Mouse (Mus musculus) CD8-positive naive resting alpha-beta T cell, adult 2 months (primary cell): ENCODE data around the gene Ubtd2.

Source experiments
- DNase-seq, 2 experiments: peaks; one replicate each; pipeline ENCODE4 v3.0.0; 2022; ENCODE audit warnings: low read depth in 2 of 2, low spot score in 2 of 2

Ubtd2 gene

DNA sequence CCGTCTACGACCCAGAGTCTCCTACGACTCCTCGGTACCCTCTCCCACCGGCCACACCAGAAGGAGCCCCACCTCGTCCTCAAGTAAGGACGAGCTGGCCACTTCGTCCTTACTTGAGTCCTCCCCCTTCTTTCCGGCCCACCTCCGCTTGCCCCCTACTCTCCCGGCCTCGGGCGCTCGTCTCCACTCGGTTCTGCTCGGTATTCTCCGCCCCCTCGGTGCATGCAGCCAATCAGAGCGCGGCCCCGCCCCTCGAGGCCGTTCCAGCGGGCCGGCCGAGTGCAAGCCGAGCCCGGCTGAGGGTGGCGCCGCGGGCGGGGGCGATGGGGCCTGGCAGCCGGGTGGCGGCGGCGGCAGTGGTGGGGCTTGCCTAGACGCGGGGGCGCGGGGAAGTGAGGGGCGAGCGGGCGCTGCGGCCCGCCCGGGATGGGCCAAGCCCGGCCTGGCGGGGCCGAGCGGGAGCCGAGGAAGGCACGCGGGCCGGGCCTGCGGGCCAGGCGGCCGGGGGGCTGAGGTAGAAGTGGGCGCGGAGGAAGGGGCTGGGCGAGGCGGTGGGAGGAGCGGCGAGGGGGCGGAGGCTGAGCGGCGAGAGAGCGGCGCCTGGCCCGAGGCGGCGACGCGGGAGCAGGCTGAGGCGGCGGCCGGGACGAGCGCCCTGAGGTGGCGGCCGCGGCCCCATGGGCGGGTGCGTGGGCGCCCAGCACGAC lies at the start of gene Ubtd2:
Gene Ubtd2 (plus strand): TSS at position 571 of the 707 bp plus-strand sequence.
- peak; percentile 79 to 91 for DNase-seq

DNA sequence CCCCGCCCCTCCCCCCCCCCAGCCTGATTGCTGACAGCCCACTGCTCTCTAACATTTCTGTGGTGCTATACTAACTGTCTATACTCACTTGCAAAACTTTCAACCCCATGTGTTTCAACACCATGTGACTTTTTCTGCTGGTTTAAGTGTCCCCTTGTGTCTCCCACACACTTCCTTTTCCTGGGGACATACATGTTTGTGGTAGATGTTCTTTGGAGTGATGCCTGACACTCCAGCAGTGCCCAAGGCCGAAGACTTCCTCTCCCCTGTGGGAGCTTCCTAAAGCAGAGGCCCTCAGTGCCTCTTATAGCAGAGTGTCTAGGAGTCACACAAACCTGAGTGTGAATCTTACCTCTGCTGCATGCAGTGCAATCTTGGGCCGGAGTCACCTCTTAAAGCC lies 47.3 kb upstream of the Ubtd2 start:
- no peak for DNase-seq

DNA sequence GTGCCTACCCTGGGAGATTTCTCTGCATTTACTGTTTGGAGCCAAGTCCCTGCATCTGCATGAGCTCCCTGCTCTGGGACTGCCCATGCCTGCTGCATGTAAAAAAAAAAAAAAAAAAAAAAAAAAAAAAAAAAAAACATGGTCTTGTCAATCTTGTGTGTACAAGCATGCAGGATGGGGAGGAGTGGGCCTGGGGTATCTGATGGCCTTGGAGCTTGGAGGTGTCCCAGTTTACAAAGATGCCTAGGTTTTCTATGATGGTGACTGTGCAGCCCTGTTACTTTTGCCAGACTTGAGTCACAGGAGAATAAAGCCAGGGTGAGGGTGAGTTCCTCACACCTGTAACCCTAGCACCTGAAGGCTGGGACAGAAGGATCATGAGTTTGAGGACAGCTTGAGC lies 46.1 kb upstream of the Ubtd2 start:
- no peak for DNase-seq

DNA sequence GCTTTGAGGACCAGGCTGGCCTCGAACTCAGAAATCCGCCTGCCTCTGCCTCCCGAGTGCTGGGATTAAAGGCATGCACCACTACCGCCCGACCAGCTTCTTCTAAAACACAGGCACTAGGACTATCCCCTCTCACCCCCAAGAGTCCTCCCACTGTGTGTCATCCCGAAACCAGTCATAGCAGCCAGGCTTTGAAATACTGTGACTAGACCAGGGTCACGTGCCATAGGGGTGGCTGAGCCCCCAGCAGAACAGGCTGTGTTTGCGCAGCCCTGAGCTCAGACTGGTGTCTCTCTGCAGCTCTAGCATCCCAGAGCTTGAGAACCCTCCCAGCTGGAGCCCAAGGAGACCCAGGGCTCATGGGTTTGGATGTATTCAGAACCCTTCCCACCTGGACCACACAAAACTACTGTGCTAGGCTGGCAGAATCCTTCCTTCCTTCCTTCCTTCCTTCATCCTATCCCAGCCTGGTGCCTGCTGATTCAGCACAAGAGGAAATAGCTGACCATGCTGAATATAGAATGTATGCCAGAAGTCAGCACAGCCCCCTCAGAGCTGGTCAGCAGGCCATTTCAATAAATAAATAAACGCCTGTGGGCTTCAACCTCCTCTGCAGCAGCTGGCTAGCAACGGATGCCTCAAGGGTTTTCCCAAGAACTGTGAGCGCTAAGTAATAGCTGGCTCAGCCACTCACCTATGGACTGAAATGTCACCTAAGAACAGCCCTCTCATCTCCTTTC lies 45.2 kb upstream of the Ubtd2 start:
- no peak for DNase-seq

DNA sequence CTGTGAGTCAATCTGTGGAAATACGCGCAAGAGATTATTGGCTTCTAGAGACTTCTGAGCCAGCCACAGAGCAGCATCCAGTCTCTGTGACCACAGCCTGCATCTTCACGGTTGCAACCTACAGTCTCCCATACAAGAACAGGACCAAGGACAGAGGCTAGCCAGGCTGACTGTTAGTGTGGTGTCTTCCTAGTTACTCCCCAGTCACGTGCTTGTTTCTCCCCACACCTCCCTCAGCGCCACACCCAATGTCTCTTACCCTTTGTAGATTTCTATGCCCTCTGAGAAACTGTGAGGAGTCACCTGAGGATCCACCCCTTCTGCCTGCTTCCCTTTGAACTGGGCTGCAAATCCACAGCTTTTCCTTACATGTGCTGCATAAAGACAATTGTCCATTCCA lies 35.2 kb upstream of the Ubtd2 start:
- DNase-seq: no peak

DNA sequence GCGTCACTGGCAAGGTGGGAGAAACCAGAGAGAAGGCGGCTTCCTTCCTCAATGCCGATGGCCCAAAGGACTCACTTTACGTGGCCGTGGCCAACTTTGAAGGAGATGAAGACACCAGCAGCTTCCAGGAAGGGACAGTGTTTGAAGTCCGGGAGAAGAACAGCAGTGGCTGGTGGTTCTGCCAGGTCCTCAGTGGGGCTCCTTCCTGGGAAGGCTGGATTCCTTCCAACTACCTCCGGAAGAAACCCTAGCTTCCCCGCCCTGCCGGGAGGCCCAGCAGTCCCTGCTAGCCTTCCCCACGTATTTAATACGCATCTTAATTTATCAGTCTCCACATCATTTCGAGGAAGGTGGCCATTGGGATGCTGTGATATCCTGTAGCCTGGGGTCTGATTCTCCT lies 31.9 kb upstream of the Ubtd2 start:
- DNase-seq: no peak

DNA sequence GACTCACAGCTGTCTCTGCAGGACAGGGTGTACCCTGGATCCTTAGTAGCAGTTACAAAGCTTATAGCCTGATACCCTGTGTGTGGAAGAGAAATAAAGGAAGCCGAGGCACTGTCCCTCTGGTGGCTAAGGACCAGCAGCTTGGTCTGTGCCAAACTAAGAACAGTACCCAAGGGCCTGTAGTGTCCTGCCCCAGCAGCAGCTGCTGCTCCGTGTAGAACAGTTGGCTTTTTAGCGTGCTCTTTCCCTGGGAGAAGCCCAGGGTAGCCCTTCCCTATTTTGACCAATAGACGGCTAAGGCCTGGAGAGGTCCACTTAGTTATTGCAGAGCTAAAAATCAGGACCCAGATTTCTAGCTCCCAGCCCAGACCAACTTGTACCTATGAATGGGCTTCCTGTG lies 30.6 kb upstream of the Ubtd2 start:
- DNase-seq: no peak

DNA sequence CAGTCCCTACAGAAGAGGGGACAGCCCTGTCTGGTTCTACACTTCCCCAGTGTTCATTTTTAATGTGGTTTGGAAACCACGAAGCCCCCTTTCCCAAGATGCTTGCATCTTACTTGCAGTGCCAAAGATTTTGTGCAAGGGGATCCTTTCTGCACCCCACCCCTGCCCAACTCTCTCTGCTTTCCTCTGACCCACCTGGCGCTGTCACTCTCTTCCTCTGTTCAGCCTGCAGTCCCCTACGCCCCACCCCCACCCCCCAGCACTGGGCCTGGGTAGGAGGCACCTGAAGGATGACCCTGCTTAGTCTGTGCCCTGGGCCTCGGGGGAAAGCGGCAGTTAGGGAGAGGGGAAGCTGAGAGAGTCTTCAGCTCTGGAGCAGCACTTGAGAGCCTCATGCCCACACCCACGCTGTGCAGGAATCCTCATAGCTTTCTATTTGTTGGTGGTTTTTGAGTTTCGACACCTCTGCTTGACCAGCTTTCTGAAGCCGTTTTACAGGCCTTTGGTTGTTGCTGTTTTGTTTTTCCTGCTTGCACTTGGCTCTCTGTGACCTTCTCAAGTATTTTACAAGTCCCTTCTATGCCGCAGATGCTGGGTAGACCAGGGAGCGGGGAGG lies 30.0 kb upstream of the Ubtd2 start:
- no peak for DNase-seq

DNA sequence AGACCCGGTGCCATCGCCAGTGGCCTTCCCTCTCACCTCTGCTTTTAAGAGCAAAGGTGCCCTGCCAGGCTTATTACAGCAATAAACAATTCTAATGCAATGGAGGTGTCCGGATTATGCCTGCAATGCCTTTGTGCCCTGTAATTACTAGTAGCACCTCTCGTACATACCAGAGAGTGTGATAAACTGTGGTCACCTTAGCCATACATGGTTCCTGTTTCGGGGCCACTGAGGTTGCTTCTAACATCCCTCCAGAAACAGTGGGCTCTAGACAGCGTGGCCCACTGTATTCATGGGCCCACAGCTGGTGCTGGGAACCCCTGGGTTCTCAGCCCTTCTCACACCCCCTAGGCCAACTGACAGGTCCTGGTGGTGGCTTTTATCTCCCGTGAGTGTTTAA lies 27.6 kb upstream of the Ubtd2 start:
- DNase-seq: no peak

DNA sequence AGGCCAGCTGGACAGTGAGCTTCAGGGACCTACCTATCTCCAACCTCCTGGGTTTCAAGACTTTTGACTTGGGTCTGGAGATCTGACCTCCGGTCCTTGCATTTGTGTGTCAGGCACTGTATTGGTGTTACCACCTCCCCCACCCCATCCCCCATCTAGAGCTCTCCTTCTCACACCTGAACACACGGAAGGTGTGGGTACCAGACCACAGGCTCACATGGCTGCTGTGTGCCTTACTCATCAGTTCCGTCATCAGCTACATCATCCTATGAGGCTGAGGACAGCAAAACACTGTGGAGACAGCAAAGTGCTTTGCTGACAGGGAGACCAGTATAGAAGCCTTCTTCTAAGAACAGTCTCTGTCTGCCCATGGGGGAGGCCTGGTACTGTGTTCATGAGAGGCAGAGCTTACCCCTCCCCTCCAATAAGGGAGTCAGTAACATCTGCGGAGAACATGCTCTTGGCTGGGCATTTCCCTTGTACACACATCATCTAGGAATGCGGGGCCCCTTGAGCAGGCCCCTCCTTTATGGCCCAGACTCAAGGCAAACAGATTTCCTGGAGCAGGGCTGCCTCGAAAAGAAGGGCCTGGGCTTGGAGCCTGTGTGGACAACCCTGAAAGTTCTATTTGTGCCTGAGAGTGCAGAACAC lies 19.6 kb upstream of the Ubtd2 start:
- no peak for DNase-seq

DNA sequence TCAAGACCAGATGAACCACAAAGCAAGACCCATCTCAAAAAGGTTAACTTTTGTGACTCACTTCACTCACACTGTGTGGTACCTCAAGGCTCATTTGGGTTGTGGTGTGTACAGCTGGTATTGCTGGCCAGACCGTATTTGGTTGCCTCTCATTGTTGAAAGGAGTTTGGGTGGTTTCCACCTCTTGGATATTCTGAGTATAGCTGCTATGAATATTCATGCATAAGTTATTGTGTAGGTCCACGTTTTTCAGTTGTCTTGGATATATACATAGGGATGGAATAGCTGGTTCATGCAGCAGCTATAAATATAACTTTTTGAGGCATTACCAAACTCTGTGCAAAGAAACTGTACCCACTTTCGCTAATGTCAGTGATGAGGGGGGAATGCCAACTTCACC lies 12.6 kb upstream of the Ubtd2 start:
- no peak for DNase-seq

DNA sequence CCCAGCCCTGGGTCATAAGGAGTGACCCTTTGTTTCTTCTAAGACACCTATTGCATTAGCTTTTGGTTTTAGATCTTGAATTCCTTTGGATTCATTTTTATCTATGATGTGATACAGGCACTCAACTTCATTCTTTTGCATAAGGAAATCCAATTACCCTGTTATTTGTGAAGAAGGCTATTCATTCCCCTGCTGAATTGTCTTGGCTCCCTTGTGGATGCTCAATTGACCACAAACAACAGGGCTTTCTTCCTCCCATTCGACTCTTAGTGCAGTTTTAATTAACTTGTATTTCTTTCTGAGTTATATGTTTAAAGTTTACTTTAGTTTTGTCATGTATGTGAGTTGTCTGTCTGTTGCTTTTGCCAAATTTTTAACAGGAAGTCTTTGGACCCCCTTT lies 10.9 kb upstream of the Ubtd2 start:
- DNase-seq: no peak

DNA sequence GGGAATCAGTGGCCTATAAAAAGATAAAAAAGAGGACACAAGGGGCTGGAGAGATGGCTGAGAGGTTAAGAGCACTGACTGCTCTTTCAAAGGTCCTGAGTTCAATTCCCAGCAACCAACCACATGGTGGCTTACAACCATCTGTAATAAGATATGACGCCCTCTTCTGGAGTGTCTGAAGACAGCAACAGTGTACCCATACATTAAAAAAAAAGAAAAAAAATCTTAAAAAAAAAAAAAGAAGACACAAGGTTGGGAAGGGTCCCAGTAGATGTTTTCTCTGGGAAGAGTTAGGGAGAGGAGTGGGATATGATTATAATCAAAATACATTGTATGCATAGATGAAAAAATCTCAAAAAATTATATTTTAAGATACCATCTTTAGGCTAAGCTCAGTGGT lies 10.0 kb upstream of the Ubtd2 start:
- DNase-seq: no peak

DNA sequence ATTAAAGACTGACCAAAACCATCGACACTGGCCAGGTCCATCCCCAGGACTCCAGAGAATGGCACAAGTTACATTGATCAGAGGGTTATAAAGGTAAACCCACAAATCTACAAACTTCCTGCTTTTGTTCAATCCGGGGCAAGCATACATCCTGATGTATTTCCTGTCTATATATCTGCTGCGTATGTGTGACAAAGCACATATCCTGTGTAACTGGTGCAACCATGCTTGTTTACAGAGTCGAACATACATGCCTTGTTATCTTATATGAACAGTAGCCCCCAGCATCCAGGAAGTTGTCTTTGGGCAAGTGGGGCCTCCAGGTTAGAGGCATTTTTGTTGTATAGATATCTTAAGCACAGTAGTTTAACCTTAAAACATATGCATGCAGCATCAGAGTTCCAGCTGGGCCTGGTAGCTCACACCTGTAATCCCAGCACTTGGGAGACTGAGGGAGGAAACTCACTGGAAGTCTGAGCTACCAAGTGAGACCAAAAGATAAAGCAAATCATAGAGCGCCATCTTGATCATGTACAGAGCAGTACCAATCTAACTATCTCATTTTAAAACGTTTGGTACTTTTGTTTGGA lies 9.4 kb upstream of the Ubtd2 start:
- DNase-seq: peak in 1 of 2 experiments; percentile 12

DNA sequence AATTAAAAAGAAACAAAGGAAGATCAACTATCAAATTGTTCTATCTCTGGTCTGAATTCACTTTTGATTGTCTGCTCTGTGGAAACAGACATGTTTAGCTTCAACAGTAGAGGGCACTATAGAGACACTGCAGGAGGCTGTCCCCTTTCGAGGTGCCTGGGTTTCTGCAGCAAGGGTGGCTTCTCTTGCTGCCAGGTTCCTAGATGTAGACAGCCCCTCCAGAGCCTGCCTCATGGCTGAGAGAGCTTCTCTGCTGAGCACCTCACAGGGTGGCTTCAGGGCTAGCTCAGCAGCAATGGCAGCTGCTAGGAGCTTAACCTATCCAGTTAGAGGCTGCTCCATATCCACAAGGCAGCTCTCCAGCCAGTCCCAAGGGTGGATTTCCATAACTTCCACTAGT lies 5.0 kb upstream of the Ubtd2 start:
- DNase-seq: peak; percentile 42 to 64

DNA sequence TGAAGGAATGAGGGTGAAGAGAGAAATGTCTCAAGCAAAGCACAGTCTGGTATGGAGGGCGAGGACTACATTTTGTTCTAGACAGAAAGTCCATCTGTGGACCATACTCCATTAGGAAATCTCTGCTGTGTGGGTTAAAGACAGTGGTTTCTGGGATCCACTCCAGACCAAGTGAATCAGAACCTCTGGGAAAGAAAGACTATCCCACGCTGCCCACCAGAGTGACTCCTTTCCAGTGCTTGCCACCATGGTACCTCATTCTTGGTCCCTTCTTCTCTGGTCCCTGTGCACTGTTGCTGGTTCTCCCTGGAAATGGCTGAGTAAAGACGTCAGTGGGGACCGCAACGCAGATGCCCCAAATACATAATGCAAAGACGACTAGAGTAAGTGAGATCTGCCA lies 3.9 kb upstream of the Ubtd2 start:
- no peak for DNase-seq

DNA sequence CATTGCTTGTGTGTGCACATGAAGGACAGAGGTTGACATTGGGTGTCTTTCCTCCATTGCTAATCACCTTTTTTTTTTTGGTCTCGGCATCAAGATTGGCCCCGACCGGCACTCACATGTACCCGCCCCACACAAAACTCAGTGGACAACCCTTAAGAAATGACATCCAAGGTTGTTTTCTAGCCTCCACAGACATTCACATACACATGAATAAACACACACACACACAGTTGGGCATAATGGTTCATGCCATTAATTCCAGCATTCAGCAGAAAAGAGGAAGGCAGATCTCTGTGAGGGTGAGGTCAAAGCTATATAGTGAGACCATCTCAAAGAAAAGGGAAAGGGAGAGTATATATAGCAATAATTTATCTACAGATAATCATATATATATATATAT lies 2.4 kb upstream of the Ubtd2 start:
- DNase-seq: no peak

DNA sequence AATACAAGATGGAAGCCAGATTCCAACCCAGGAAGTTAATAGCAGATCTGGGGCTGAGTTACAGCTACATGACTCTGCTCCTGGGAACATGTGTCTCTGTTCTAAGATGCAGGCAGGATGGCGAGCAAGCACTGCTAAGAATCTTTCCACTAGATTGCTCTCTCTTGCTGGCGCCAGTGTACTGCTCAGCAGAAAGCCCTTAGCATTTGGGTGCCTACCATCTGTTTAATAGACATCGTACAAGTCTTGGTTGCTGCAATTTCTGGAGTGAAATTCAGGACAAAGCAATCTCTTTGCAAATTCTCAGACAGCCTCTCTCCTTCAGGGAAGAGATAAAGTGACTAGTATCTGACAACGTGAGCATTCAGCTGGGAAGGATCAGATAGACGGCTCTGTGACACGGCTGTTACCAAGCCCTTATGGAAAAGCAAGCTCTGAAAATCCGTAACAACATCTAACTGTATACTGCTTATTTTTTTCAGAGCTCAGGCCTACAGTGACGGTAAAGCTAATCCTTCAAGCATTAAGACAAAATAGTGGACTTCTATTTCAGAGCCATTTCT lies 1.7 kb upstream of the Ubtd2 start:
- no peak for DNase-seq

DNA sequence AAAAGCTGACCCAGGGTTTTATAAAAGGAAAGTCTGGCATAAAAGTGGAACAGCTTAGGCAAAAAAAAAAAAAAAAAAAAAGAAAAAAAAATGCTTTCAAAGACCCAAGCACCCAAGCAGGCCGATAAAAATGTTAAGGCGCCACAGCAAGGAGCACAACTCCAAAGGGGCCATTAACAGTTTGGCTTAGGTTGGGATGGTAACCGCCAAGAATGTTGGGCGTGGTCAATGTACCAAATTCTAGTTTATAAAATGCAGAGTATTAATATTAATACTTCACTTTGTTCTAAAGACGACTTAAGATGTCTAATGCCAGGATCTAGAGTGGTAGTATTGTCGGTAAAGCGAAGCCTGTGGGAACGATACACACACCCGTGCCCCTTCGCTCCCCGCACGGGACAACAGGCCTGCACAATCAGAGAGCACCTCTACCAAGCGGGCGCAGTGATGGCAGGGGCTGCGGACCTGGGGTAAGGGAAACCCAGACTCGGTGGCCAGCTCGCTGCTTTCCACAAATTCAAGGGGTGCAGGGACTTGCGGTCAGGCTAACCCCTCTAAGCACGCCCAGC lies 855 bp upstream of the Ubtd2 start:
- no peak for DNase-seq

DNA sequence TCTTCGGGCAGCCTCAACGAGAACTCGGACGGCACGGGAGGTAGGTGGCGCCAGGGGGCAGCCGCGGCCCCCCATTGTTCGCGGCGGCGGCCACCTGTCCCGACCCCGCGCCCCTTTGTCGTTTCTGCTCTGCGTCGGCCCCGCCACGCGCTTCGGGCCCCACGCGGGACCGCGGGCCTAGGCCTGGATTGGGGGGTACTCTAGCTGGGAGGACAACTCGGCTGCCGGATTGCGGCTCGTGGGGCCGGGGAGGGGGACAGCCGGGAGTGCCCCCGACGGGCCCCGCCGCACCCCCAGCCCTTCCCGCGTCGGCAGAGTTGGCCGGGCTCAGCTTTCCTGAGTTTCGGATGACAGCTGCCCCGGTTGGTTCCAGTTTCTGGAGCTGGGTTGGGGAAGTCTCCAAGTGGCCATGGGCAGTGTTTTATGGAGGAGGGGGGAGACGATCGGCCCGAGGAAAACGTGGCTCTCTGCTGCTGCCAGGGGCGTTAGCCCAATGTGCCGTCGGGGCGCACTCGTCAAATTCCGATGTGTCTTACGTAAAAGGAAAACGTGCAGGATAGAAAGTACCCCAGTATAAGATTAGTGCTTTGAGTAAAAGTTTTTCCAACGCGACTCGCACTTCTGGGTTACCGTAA lies 454 bp downstream of the Ubtd2 start:
- DNase-seq: peak; percentile 13 to 24
